Mouse (Mus musculus): ENCODE measurements at regions not wholly inside any gene's neighbourhood (a gene's known extent, or its start where the extent isn't known, plus 50 kb on each side); places are given as distances from the start of the nearest gene placed in this dataset.

GRCm38 (mm10) chr8:12127106-12127800, 151.4 kb upstream of the A230072I06Rik start:
- no peaks in the 10 kb centered on the region for H3K9me3 ChIP-seq (replicated peaks; ENCODE audit: insufficient read depth, low read length)
- H3K4me3 ChIP-seq (ENCODE audit: control insufficient read depth in 1 of 2, insufficient read depth in 1 of 2, low read depth in 2 of 2, low read length in 2 of 2): no peak overlapping the region
- H3K9ac ChIP-seq (ENCODE audit: control insufficient read depth, low read depth, low read length, poor library complexity, severe bottlenecking): no peak overlapping the region
- H3K4me1 ChIP-seq (ENCODE audit: control insufficient read depth in 1 of 2, insufficient read depth in 2 of 2, low read length in 2 of 2): no peaks in the 10 kb centered on the region
- H3K27me3 ChIP-seq (ENCODE audit: control insufficient read depth in 1 of 2, insufficient read depth in 2 of 2, low read length in 2 of 2): no peaks in the 10 kb centered on the region
- H3K36me3 ChIP-seq (ENCODE audit: control insufficient read depth in 1 of 2, insufficient read depth in 2 of 2, low read length in 2 of 2): no peaks in the 10 kb centered on the region
- no peak overlapping the region for H3K27ac ChIP-seq (ENCODE audit: control insufficient read depth, low read depth, low read length)
- no peak for TF ChIP-seq MAX (IDR thresholded peaks at IDR 0.05; ENCODE audit: low read length)
- TF ChIP-seq MAFK (IDR thresholded peaks at IDR 0.05; ENCODE audit: borderline replicate concordance, low read depth, low read length): no peak
- TF ChIP-seq BHLHE40 (IDR thresholded peaks at IDR 0.05; ENCODE audit: borderline replicate concordance, low read depth, low read length): no peak
- TF ChIP-seq SMC3 (IDR thresholded peaks at IDR 0.05; ENCODE audit: low read depth, low read length): no peak
- TF ChIP-seq KAT2A (conservative IDR thresholded peaks at IDR 0.05; ENCODE audit: low read depth, low read length): no peak
- TF ChIP-seq JUND (IDR thresholded peaks at IDR 0.05; ENCODE audit: low read depth, low read length): no peak
- TF ChIP-seq POLR2AphosphoS2 (IDR thresholded peaks at IDR 0.05; ENCODE audit: low read length): no peak
- TF ChIP-seq ZNF384 (IDR thresholded peaks at IDR 0.05; ENCODE audit: low read depth, low read length): no peak
- TF ChIP-seq TBP (IDR thresholded peaks at IDR 0.05; ENCODE audit: low read depth, low read length): no peak
- TF ChIP-seq E2F4 (IDR thresholded peaks at IDR 0.05; ENCODE audit: borderline replicate concordance, low read depth, low read length): no peak
- TF ChIP-seq ZKSCAN1 (IDR thresholded peaks at IDR 0.05; ENCODE audit: low read depth, low read length): no peak
- no peak for TF ChIP-seq CTCF (IDR thresholded peaks at IDR 0.05 in 2 of 3, conservative IDR thresholded peaks at IDR 0.05 in 1 of 3; ENCODE audit: control insufficient read depth in 1 of 3, insufficient read depth in 1 of 3, low read depth in 2 of 3, low read length in 3 of 3, poor library complexity in 1 of 3, severe bottlenecking in 1 of 3)
- TF ChIP-seq POLR2A (IDR thresholded peaks at IDR 0.05; ENCODE audit: control insufficient read depth in 1 of 2, insufficient read depth in 1 of 2, low read depth in 1 of 2, low read length in 2 of 2, poor library complexity in 1 of 2): no peak
- TF ChIP-seq CHD2 (IDR thresholded peaks at IDR 0.05; ENCODE audit: low read length): no peak
- no peak for TF ChIP-seq NELFE (IDR thresholded peaks at IDR 0.05; ENCODE audit: low read depth, low read length)
- TF ChIP-seq POLR2AphosphoS5 (IDR thresholded peaks at IDR 0.05; ENCODE audit: borderline replicate concordance, low read depth, low read length): no peak
- DNase-seq (ENCODE audit: low read depth, low spot score): no peak
- H3K79me2 ChIP-seq (ENCODE audit: control insufficient read depth, insufficient read depth, low read length, poor library complexity): no peaks in the 10 kb centered on the region

- Histone ChIP-seq H3K9ac (ENCODE audit: control insufficient read depth, low read depth, low read length, poor library complexity, severe bottlenecking) (no peak overlapping the region), H3K27me3 (ENCODE audit: control insufficient read depth in 1 of 2, insufficient read depth in 2 of 2, low read length in 2 of 2) (no peaks in the 10 kb centered on the region), H3K9me3 (replicated peaks; ENCODE audit: insufficient read depth, low read length) (no peaks in the 10 kb centered on the region), H3K27ac (ENCODE audit: control insufficient read depth, low read depth, low read length) (no peak overlapping the region), H3K4me1 (ENCODE audit: control insufficient read depth in 1 of 2, insufficient read depth in 2 of 2, low read length in 2 of 2) (no peaks in the 10 kb centered on the region), H3K79me2 (ENCODE audit: control insufficient read depth, insufficient read depth, low read length, poor library complexity) (no peaks in the 10 kb centered on the region), H3K4me3 (ENCODE audit: control insufficient read depth in 1 of 2, insufficient read depth in 1 of 2, low read depth in 2 of 2, low read length in 2 of 2) (no peak overlapping the region), H3K36me3 (ENCODE audit: control insufficient read depth in 1 of 2, insufficient read depth in 2 of 2, low read length in 2 of 2) (no peaks in the 10 kb centered on the region)
- no peak for DNase-seq (ENCODE audit: low read depth, low spot score)
- TF ChIP-seq MXI1 (IDR thresholded peaks at IDR 0.05; ENCODE audit: low read depth, low read length) (no peak), MAZ (IDR thresholded peaks at IDR 0.05; ENCODE audit: low read depth, low read length) (no peak), CTCF (IDR thresholded peaks at IDR 0.05 in 2 of 3, conservative IDR thresholded peaks at IDR 0.05 in 1 of 3; ENCODE audit: control insufficient read depth in 1 of 3, insufficient read depth in 1 of 3, low read depth in 2 of 3, low read length in 3 of 3, poor library complexity in 1 of 3, severe bottlenecking in 1 of 3) (no peak), HCFC1 (IDR thresholded peaks at IDR 0.05; ENCODE audit: low read depth, low read length) (no peak), ELF1 (IDR thresholded peaks at IDR 0.05; ENCODE audit: low read depth, low read length) (no peak), ETS1 (IDR thresholded peaks at IDR 0.05; ENCODE audit: low read depth, low read length) (no peak), GABPA (IDR thresholded peaks at IDR 0.05; ENCODE audit: low read depth, low read length) (no peak), GATA1 (IDR thresholded peaks at IDR 0.05; ENCODE audit: low read depth, low read length) (no peak), POLR2AphosphoS2 (IDR thresholded peaks at IDR 0.05; ENCODE audit: low read length) (no peak), MEF2A (IDR thresholded peaks at IDR 0.05; ENCODE audit: extremely low read depth, insufficient replicate concordance, low read depth, low read length, poor library complexity, severe bottlenecking) (no peak), POLR2AphosphoS5 (IDR thresholded peaks at IDR 0.05; ENCODE audit: borderline replicate concordance, low read depth, low read length) (no peak), NELFE (IDR thresholded peaks at IDR 0.05; ENCODE audit: low read depth, low read length) (no peak), BHLHE40 (IDR thresholded peaks at IDR 0.05; ENCODE audit: borderline replicate concordance, low read depth, low read length) (no peak), RAD21 (IDR thresholded peaks at IDR 0.05; ENCODE audit: low read depth, low read length) (no peak), MYC (IDR thresholded peaks at IDR 0.05; ENCODE audit: low read depth, low read length) (no peak), TAL1 (IDR thresholded peaks at IDR 0.05; ENCODE audit: low read length) (no peak), SMC3 (IDR thresholded peaks at IDR 0.05; ENCODE audit: low read depth, low read length) (no peak), MAFK (IDR thresholded peaks at IDR 0.05; ENCODE audit: borderline replicate concordance, low read depth, low read length) (no peak), ZC3H11A (IDR thresholded peaks at IDR 0.05; ENCODE audit: low read depth, low read length) (no peak)
These were observed 150.7 kb upstream of the A230072I06Rik start for GRCm38 (mm10) chr8:12127801-12128490.

Measured in MEL (cell line).